Mouse (Mus musculus) CH12.LX (cell line): ENCODE data around the gene Tacr2. TPM values are rescaled to one million over a fixed set of nuclear protein-coding genes. Genes with fewer than 3 reads are reported as not detected.

Source experiments
- DNase-seq: peaks from one replicate; pipeline ENCODE4 v3.0.0-alpha.2; 2013; ENCODE audit errors: extremely low read depth
- H3K27ac ChIP-seq: 2 replicates; pipeline ENCODE4 v1.5.1; 2012; ENCODE audit warnings: low read depth, mild to moderate bottlenecking, control low read depth, moderate library complexity; ENCODE audit not compliant: insufficient read depth
- H3K27me3 ChIP-seq: replicated peaks from 2 replicates; pipeline ENCODE3; 2012; ENCODE audit warnings: inconsistent platforms
- H3K36me3 ChIP-seq, 2 experiments: replicated peaks in 1 of 2; 2 replicates each; pipeline versions ENCODE3 to v1.6.1; 2012; ENCODE audit warnings: inconsistent platforms in 1 of 2, low read length in 1 of 2, mild to moderate bottlenecking in 1 of 2, mixed read lengths in 1 of 2, moderate library complexity in 1 of 2; ENCODE audit not compliant: control insufficient read depth in 1 of 2, insufficient read depth in 1 of 2
- H3K4me1 ChIP-seq, 2 experiments: 2 replicates each; pipeline ENCODE4 v1.6.1; 2012; ENCODE audit warnings: inconsistent platforms in 1 of 2, moderate library complexity in 1 of 2; ENCODE audit not compliant: insufficient read depth in 2 of 2, control insufficient read depth in 1 of 2
- H3K4me2 ChIP-seq: 2 replicates; pipeline ENCODE4 v1.6.1; 2012; ENCODE audit warnings: low read depth, mild to moderate bottlenecking, control low read depth; ENCODE audit not compliant: poor library complexity, insufficient read depth, severe bottlenecking
- H3K4me3 ChIP-seq, 3 experiments: fragments of 150-350 bp in 1 of 3; sonication (generic) in 1 of 3; replicated peaks in 1 of 3; 2 replicates each; pipeline versions ENCODE3 to v1.5.1; 2011 to 2012; ENCODE audit warnings: low read depth in 2 of 3, low read length in 2 of 3, mild to moderate bottlenecking in 2 of 3, moderate library complexity in 2 of 3, control low read depth in 1 of 3, improper control_type of control experiment in 1 of 3, inconsistent platforms in 1 of 3, mixed read lengths in 1 of 3; ENCODE audit not compliant: poor library complexity in 1 of 3
- H3K79me2 ChIP-seq: replicated peaks from 2 replicates; pipeline ENCODE4 v1.6.1; 2012; ENCODE audit warnings: mild to moderate bottlenecking, moderate library complexity; ENCODE audit not compliant: control insufficient read depth, poor library complexity, insufficient read depth, severe bottlenecking; ENCODE audit errors: extremely low read depth
- H3K9ac ChIP-seq: 2 replicates; pipeline ENCODE4 v1.6.1; 2012; ENCODE audit warnings: low read depth, mild to moderate bottlenecking, control low read depth, moderate library complexity; ENCODE audit not compliant: insufficient read depth
- H3K9me3 ChIP-seq: replicated peaks from 2 replicates; pipeline ENCODE3; 2012; ENCODE audit warnings: low read length, inconsistent platforms, mixed read lengths
- BHLHE40 ChIP-seq: IDR thresholded peaks from 2 replicates; pipeline ENCODE4 v1.6.1; 2011; ENCODE audit warnings: mild to moderate bottlenecking, low read depth, low read length, improper control_type of control experiment
- CTCF ChIP-seq, 2 experiments: IDR thresholded peaks in 1 of 2; conservative IDR thresholded peaks in 1 of 2; 2 replicates each; pipeline ENCODE4 v1.5.1; 2011 to 2012; ENCODE audit warnings: low read depth in 2 of 2, low read length in 2 of 2, improper control_type of control experiment in 1 of 2, inconsistent platforms in 1 of 2, mild to moderate bottlenecking in 1 of 2, moderate library complexity in 1 of 2
- E2F4 ChIP-seq: IDR thresholded peaks from 2 replicates; pipeline ENCODE4 v1.6.1; 2011; ENCODE audit warnings: low read depth, low read length, improper control_type of control experiment; ENCODE audit not compliant: insufficient replicate concordance
- ELF1 ChIP-seq: IDR thresholded peaks from 2 replicates; pipeline ENCODE4 v1.6.1; 2014; ENCODE audit warnings: low read depth, mild to moderate bottlenecking, inconsistent platforms, low read length, improper control_type of control experiment
- ETS1 ChIP-seq: conservative IDR thresholded peaks from 2 replicates; pipeline ENCODE4 v1.6.1; 2012; ENCODE audit warnings: low read depth, mild to moderate bottlenecking, inconsistent platforms, low read length, improper control_type of control experiment, moderate library complexity
- GABPA ChIP-seq: IDR thresholded peaks from 2 replicates; pipeline ENCODE4 v1.6.1; 2012; ENCODE audit warnings: low read depth, low read length, improper control_type of control experiment, inconsistent platforms; ENCODE audit not compliant: insufficient replicate concordance
- IRF4 ChIP-seq: IDR thresholded peaks from 2 replicates; pipeline ENCODE4 v1.6.1; 2014; ENCODE audit warnings: low read depth, mild to moderate bottlenecking, inconsistent platforms, low read length, improper control_type of control experiment
- JUND ChIP-seq: conservative IDR thresholded peaks from 2 replicates; pipeline ENCODE4 v1.6.1; 2011; ENCODE audit warnings: low read depth, low read length, improper control_type of control experiment
- MAX ChIP-seq: IDR thresholded peaks from 2 replicates; pipeline ENCODE4 v1.6.1; 2011; ENCODE audit warnings: low read length, improper control_type of control experiment
- MAZ ChIP-seq: IDR thresholded peaks from 2 replicates; pipeline ENCODE4 v1.6.1; 2012; ENCODE audit warnings: low read depth, mild to moderate bottlenecking, inconsistent platforms, low read length, improper control_type of control experiment, moderate library complexity
- MEF2A ChIP-seq: IDR thresholded peaks from 2 replicates; pipeline ENCODE4 v1.6.1; 2014; ENCODE audit warnings: low read depth, mild to moderate bottlenecking, inconsistent platforms, low read length, improper control_type of control experiment, borderline replicate concordance
- MXI1 ChIP-seq: IDR thresholded peaks from 2 replicates; pipeline ENCODE4 v1.6.1; 2011; ENCODE audit warnings: mild to moderate bottlenecking, low read depth, low read length, improper control_type of control experiment
- NELFE ChIP-seq: IDR thresholded peaks from 2 replicates; pipeline ENCODE4 v1.6.1; 2011; ENCODE audit warnings: low read depth, low read length, improper control_type of control experiment
- NRF1 ChIP-seq: IDR thresholded peaks from 2 replicates; pipeline ENCODE4 v1.6.1; 2014; ENCODE audit warnings: low read depth, mild to moderate bottlenecking, inconsistent platforms, low read length, improper control_type of control experiment, moderate library complexity
- POLR2A ChIP-seq: IDR thresholded peaks from 2 replicates; pipeline ENCODE4 v1.6.1; 2011; ENCODE audit warnings: low read depth, mild to moderate bottlenecking, improper control_type of control experiment, low read length
- POLR2AphosphoS2 ChIP-seq: IDR thresholded peaks from 2 replicates; pipeline ENCODE4 v1.6.1; 2011; ENCODE audit warnings: low read depth, low read length, improper control_type of control experiment
- RAD21 ChIP-seq: IDR thresholded peaks from 2 replicates; pipeline ENCODE4 v1.6.1; 2011; ENCODE audit warnings: low read depth, mild to moderate bottlenecking, low read length, improper control_type of control experiment, moderate library complexity
- RCOR1 ChIP-seq: conservative IDR thresholded peaks from 2 replicates; pipeline ENCODE4 v1.6.1; 2012; ENCODE audit warnings: low read depth, mild to moderate bottlenecking, inconsistent platforms, low read length, improper control_type of control experiment
- SMC3 ChIP-seq: IDR thresholded peaks from 2 replicates; pipeline ENCODE4 v1.6.1; 2011; ENCODE audit warnings: low read depth, low read length, improper control_type of control experiment
- TCF12 ChIP-seq: IDR thresholded peaks from 2 replicates; pipeline ENCODE4 v1.6.1; 2014; ENCODE audit warnings: low read depth, mild to moderate bottlenecking, inconsistent platforms, low read length, improper control_type of control experiment
- USF1 ChIP-seq: IDR thresholded peaks from 2 replicates; pipeline ENCODE4 v1.6.1; 2014; ENCODE audit warnings: low read depth, mild to moderate bottlenecking, inconsistent platforms, low read length, improper control_type of control experiment
- USF2 ChIP-seq: conservative IDR thresholded peaks from 2 replicates; pipeline ENCODE4 v1.6.1; 2011; ENCODE audit warnings: low read depth, low read length, improper control_type of control experiment
- ZC3H11A ChIP-seq: IDR thresholded peaks from 2 replicates; pipeline ENCODE4 v1.6.1; 2012; ENCODE audit warnings: low read depth, mild to moderate bottlenecking, inconsistent platforms, low read length, improper control_type of control experiment
- ZKSCAN1 ChIP-seq: IDR thresholded peaks from 2 replicates; pipeline ENCODE4 v1.6.1; 2012; ENCODE audit warnings: low read depth, inconsistent platforms, low read length, improper control_type of control experiment, borderline replicate concordance
- ZMIZ1 ChIP-seq: IDR thresholded peaks from 2 replicates; pipeline ENCODE4 v1.6.1; 2012; ENCODE audit warnings: low read depth, mild to moderate bottlenecking, inconsistent platforms, low read length, improper control_type of control experiment
- ZNF384 ChIP-seq: IDR thresholded peaks from 2 replicates; pipeline ENCODE4 v1.6.1; 2012; ENCODE audit warnings: low read depth, low read length, improper control_type of control experiment, inconsistent platforms
- dilution Hi-C: fragments of 300-500 bp; cut with MboI; formaldehyde crosslinking; loops from 2 replicates; pipeline ENCODE4 v1.14.3; 2020; ENCODE audit warnings: low sequenced_read_pairs; ENCODE audit not compliant: extremely low pct_unique_long_range_greater_than_20kb, extremely low pct_ligation_motif_present
- in situ Hi-C: fragments of 300-500 bp; cut with MboI; formaldehyde crosslinking; loops from 3 replicates; pipeline ENCODE4 v1.14.3; 2019; ENCODE audit warnings: low sequenced_read_pairs, low pct_ligation_motif_present, low pct_unique_long_range_greater_than_20kb, mixed read lengths
- polyA plus RNA-seq: library from polyadenylated mRNA; unstranded; fragments of >175 nt; gene quantifications from 2 replicates; pipeline ENCODE4 v1.2.1, GENCODE M21; 2012; ENCODE audit warnings: low read depth; ENCODE audit not compliant: insufficient read length
- total RNA-seq, 2 experiments: library from RNA; depleted of rRNA; stranded (reverse); fragments of 300-350 nt in 1 of 2; fragments of >200 nt in 1 of 2; gene quantifications; 2 replicates each; pipeline ENCODE4 v1.2.3; 2012 to 2014

Tacr2 gene
- total and polyA plus RNA-seq, 3 experiments: 0.04 to 0.24 (median 0.13) TPM

DNA sequence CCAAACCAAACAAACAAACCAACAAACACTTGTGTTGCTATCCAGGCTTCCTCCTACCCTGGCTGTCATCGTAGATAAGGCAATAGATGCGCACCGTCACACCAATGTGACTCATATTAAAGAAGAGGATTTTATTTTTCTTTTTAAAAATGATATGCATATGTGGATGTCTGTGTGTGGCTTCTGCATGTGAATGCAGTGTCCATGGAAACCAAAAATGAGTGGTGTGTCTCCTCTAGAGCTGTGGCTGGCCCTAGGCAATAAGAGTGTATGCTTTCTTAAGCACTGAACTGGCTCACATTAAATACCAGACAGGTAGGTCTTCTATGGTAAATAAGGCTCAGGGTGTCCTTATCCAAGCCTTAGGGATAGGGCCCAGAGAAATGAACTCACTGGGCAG, 13.6 kb upstream of the Tacr2 start:
- Histone ChIP-seq H3K4me3 (no peak overlapping the region), H3K27me3 (peaks cover 6% of the 10 kb centered on the region), H3K36me3 (no peaks in the 10 kb centered on the region), H3K4me1 (peaks cover 4 to 7% of the 10 kb centered on the region in 2 experiments), H3K27ac (no peak overlapping the region), H3K79me2 (no peaks in the 10 kb centered on the region), H3K9ac (no peak overlapping the region), H3K9me3 (peaks cover 4% of the 10 kb centered on the region), H3K4me2 (no peak overlapping the region)
- in situ Hi-C loops (no loop called here), dilution Hi-C loops (no loop called here)
- TF ChIP-seq RCOR1 (no peak), TCF12 (no peak), POLR2A (no peak), RAD21 (no peak), E2F4 (no peak), IRF4 (no peak), MAZ (no peak), NELFE (no peak), ETS1 (no peak), ZC3H11A (no peak), NRF1 (no peak), ZKSCAN1 (no peak), MXI1 (no peak), JUND (no peak), USF2 (no peak), ZNF384 (no peak), ZMIZ1 (no peak), USF1 (no peak), ELF1 (no peak)
- no peak for DNase-seq

DNA sequence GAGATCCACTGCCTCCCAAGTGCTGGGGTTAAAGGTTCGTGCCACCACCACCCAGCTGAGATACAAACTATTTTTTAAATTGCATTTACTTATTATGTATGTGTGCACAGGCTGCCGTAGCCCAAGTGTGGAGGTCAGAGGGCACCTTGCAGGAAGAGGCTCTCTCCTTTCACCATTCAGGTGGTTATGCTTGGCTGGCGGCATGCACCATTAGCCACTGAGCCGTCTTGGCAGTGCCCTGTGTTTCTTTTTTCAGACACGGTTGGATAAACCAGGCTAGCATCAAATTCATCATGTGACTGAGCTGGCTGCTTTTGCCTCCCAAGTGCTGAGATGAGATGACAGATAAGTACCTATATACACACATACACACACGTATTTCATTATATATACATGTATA, 13.0 kb upstream of the Tacr2 start:
- no peaks in the 10 kb centered on the region for H3K36me3 ChIP-seq
- H3K27ac ChIP-seq: no peak overlapping the region
- no peak for TF ChIP-seq BHLHE40
- TF ChIP-seq NRF1: no peak
- no peak for TF ChIP-seq USF2
- no peak for TF ChIP-seq CTCF (conservative IDR thresholded peaks at IDR 0.05 in 1 of 2, IDR thresholded peaks at IDR 0.05 in 1 of 2; ENCODE audit: low read depth in 2 of 2, low read length in 2 of 2)
- no peak for TF ChIP-seq ZNF384
- no peak for TF ChIP-seq SMC3
- TF ChIP-seq JUND: no peak
- TF ChIP-seq GABPA: no peak
- TF ChIP-seq E2F4: no peak
- no peak for TF ChIP-seq POLR2AphosphoS2
- no peak for TF ChIP-seq MAX
- TF ChIP-seq USF1: no peak
- no peak for TF ChIP-seq ZC3H11A
- TF ChIP-seq ZKSCAN1: no peak
- no peak for TF ChIP-seq MEF2A
- TF ChIP-seq, all 38 proteins: peak for 0
- Histone ChIP-seq H3K9me3 (peaks cover 10% of the 10 kb centered on the region), H3K4me2 (no peak overlapping the region), H3K4me1 (peaks cover 4 to 7% of the 10 kb centered on the region in 2 experiments), H3K79me2 (no peaks in the 10 kb centered on the region), H3K27me3 (peaks cover 5% of the 10 kb centered on the region), H3K9ac (no peak overlapping the region), H3K4me3 (no peak overlapping the region)
- dilution Hi-C loops (no loop called here), in situ Hi-C loops (no loop called here)
- DNase-seq: no peak
